Mouse (Mus musculus) kidney, adult 8-10 months (tissue): ENCODE measurements around the gene Mobp.
A peak's percentile ranks its signal among the peaks of the same experiment; 100 is the strongest.

ENCODE experiments used
- DNase-seq, 2 experiments: peaks; one replicate each; pipeline ENCODE4 v3.0.0; 2022

Mobp gene

GRCm38 (mm10) chr9:120135454-120135853, 14.1 kb upstream of the Mobp start:
- DNase-seq, result no peak

GRCm38 (mm10) chr9:120140652-120141051, 8.9 kb upstream of the Mobp start:
- peak; percentile 55 to 69 for DNase-seq

GRCm38 (mm10) chr9:120144474-120144873, 5.0 kb upstream of the Mobp start:
- DNase-seq, result no peak

- no peak for DNase-seq
These were observed 1.6 kb downstream of the Mobp start for GRCm38 (mm10) chr9:120151152-120151551.

GRCm38 (mm10) chr9:120151906-120152399, 2.4 kb downstream of the Mobp start:
- DNase-seq, result no peak

- no peak for DNase-seq
These were observed 8.5 kb downstream of the Mobp start for GRCm38 (mm10) chr9:120158047-120158446.

GRCm38 (mm10) chr9:120163862-120164261, 14.4 kb downstream of the Mobp start:
- DNase-seq, result no peak

GRCm38 (mm10) chr9:120167826-120168225, 18.3 kb downstream of the Mobp start:
- DNase-seq, result no peak

GRCm38 (mm10) chr9:120171295-120171694, 21.8 kb downstream of the Mobp start:
- peak; percentile 19 to 66 for DNase-seq

- DNase-seq, result no peak
These were observed 25.1 kb downstream of the Mobp start for GRCm38 (mm10) chr9:120174436-120175137.

- DNase-seq, result no peak
These were observed 29.3 kb downstream of the Mobp start for GRCm38 (mm10) chr9:120178813-120179212.

- DNase-seq, result peak in 1 of 2 experiments; percentile 21
These were observed 35.0 kb downstream of the Mobp start for GRCm38 (mm10) chr9:120184499-120184898.

GRCm38 (mm10) chr9:120186856-120187255, 37.3 kb downstream of the Mobp start:
- DNase-seq, result peak in 1 of 2 experiments; percentile 9

GRCm38 (mm10) chr9:120190891-120191290, 41.4 kb downstream of the Mobp start:
- DNase-seq, result no peak

- DNase-seq, result peak; percentile 46 to 80
These were observed 42.0 kb downstream of the Mobp start for GRCm38 (mm10) chr9:120191362-120192098.

GRCm38 (mm10) chr9:120192742-120193141, 43.2 kb downstream of the Mobp start:
- DNase-seq, result no peak

GRCm38 (mm10) chr9:120200873-120201272, 51.4 kb downstream of the Mobp start:
- DNase-seq, result no peak

GRCm38 (mm10) chr9:120201743-120202142, 52.2 kb downstream of the Mobp start:
- DNase-seq, result no peak

- peak in 1 of 2 experiments; percentile 7 for DNase-seq
These were observed 53.2 kb downstream of the Mobp start for GRCm38 (mm10) chr9:120202683-120203082.

GRCm38 (mm10) chr9:120203936-120204335, 54.4 kb downstream of the Mobp start:
- no peak for DNase-seq

- no peak for DNase-seq
These were observed 57.4 kb downstream of the Mobp start for GRCm38 (mm10) chr9:120206897-120207296.

- DNase-seq, result peak in 1 of 2 experiments; percentile 17
These were observed 60.6 kb downstream of the Mobp start for GRCm38 (mm10) chr9:120210068-120210467.

GRCm38 (mm10) chr9:120210865-120211264, 61.4 kb downstream of the Mobp start:
- no peak for DNase-seq

- no peak for DNase-seq
These were observed 63.4 kb downstream of the Mobp start for GRCm38 (mm10) chr9:120212936-120213335.
